Mouse (Mus musculus) myocyte (in vitro differentiated cells): ENCODE data around the gene Olfr279.

Experiments used
- CEBPB ChIP-seq: IDR thresholded peaks from 2 replicates; pipeline ENCODE4 v1.6.1; 2011; ENCODE audit warnings: mild to moderate bottlenecking, moderate library complexity; ENCODE audit not compliant: poor library complexity, insufficient read depth, severe bottlenecking
- E2F4 ChIP-seq: IDR thresholded peaks from one replicate; pipeline ENCODE4 v1.6.1; 2011; ENCODE audit warnings: mild to moderate bottlenecking, control low read depth, moderate library complexity; ENCODE audit not compliant: insufficient read depth
- MAX ChIP-seq: IDR thresholded peaks from one replicate; pipeline ENCODE4 v1.6.1; 2011; ENCODE audit warnings: low read depth, mild to moderate bottlenecking, control low read depth
- MYOD1 ChIP-seq, 3 experiments: IDR thresholded peaks; one replicate each; pipeline ENCODE4 v1.6.1; 2011; ENCODE audit warnings: control low read depth in 2 of 3, low read depth in 2 of 3, mild to moderate bottlenecking in 2 of 3, moderate library complexity in 1 of 3; ENCODE audit not compliant: insufficient read length in 2 of 3, control insufficient read depth in 1 of 3
- MYOG ChIP-seq, 3 experiments: IDR thresholded peaks; one replicate each; pipeline ENCODE4 v1.6.1; 2011; ENCODE audit warnings: control low read depth in 2 of 3, low read depth in 2 of 3, mild to moderate bottlenecking in 2 of 3; ENCODE audit not compliant: insufficient read length in 2 of 3, control insufficient read depth in 1 of 3, insufficient read depth in 1 of 3
- POLR2A ChIP-seq: IDR thresholded peaks from one replicate; pipeline ENCODE4 v1.6.1; 2011; ENCODE audit warnings: low read depth, mild to moderate bottlenecking, control low read depth, moderate library complexity; ENCODE audit not compliant: insufficient read length
- POLR2AphosphoS2 ChIP-seq: IDR thresholded peaks from one replicate; pipeline ENCODE4 v1.6.1; 2011; ENCODE audit warnings: low read depth, control low read depth; ENCODE audit not compliant: insufficient read length
- REST ChIP-seq: IDR thresholded peaks from one replicate; pipeline ENCODE4 v1.6.1; 2011; ENCODE audit warnings: mild to moderate bottlenecking, control low read depth, moderate library complexity; ENCODE audit not compliant: insufficient read depth, insufficient read length
- SRF ChIP-seq: IDR thresholded peaks from one replicate; pipeline ENCODE4 v1.6.1; 2011; ENCODE audit warnings: low read depth; ENCODE audit not compliant: control insufficient read depth, insufficient read length
- TCF12 ChIP-seq: IDR thresholded peaks from one replicate; pipeline ENCODE4 v1.6.1; 2011; ENCODE audit warnings: mild to moderate bottlenecking, control low read depth; ENCODE audit not compliant: poor library complexity, insufficient read depth, severe bottlenecking
- TCF3 ChIP-seq: IDR thresholded peaks from one replicate; pipeline ENCODE4 v1.6.1; 2011; ENCODE audit warnings: low read depth, control low read depth; ENCODE audit not compliant: insufficient read length
- USF1 ChIP-seq: IDR thresholded peaks from one replicate; pipeline ENCODE4 v1.6.1; 2011; ENCODE audit warnings: low read depth, mild to moderate bottlenecking, control low read depth, moderate library complexity

GRCm38 (mm10) chr15:98479568-98480102 is 12.6 kb upstream of the Olfr279 start:
- TF ChIP-seq SRF, result no peak
- no peak for TF ChIP-seq POLR2A
- TF ChIP-seq MYOD1 (IDR thresholded peaks at IDR 0.05; ENCODE audit: control insufficient read depth in 1 of 3, insufficient read length in 2 of 3, low read depth in 2 of 3), result no peak
- TF ChIP-seq MAX, result no peak
- TF ChIP-seq USF1, result no peak
- no peak for TF ChIP-seq POLR2AphosphoS2
- TF ChIP-seq CEBPB, result no peak
- TF ChIP-seq REST, result no peak
- TF ChIP-seq MYOG (IDR thresholded peaks at IDR 0.05; ENCODE audit: control insufficient read depth in 1 of 3, insufficient read depth in 1 of 3, insufficient read length in 2 of 3, low read depth in 2 of 3), result no peak
- no peak for TF ChIP-seq TCF12
- TF ChIP-seq E2F4, result no peak
- no peak for TF ChIP-seq TCF3
